Mouse (Mus musculus) CH12.LX (cell line): ENCODE measurements around the gene Rundc3a.

Experiments
- CTCF ChIP-seq, 2 experiments: IDR thresholded peaks in 1 of 2; conservative IDR thresholded peaks in 1 of 2; 2 replicates each; pipeline ENCODE4 v1.5.1; 2011 to 2012; ENCODE audit warnings: low read depth in 2 of 2, low read length in 2 of 2, improper control_type of control experiment in 1 of 2, inconsistent platforms in 1 of 2, mild to moderate bottlenecking in 1 of 2, moderate library complexity in 1 of 2
- ELF1 ChIP-seq: IDR thresholded peaks from 2 replicates; pipeline ENCODE4 v1.6.1; 2014; ENCODE audit warnings: low read depth, mild to moderate bottlenecking, inconsistent platforms, low read length, improper control_type of control experiment
- MAZ ChIP-seq: IDR thresholded peaks from 2 replicates; pipeline ENCODE4 v1.6.1; 2012; ENCODE audit warnings: low read depth, mild to moderate bottlenecking, inconsistent platforms, low read length, improper control_type of control experiment, moderate library complexity
- MXI1 ChIP-seq: IDR thresholded peaks from 2 replicates; pipeline ENCODE4 v1.6.1; 2011; ENCODE audit warnings: mild to moderate bottlenecking, low read depth, low read length, improper control_type of control experiment
- POLR2A ChIP-seq: IDR thresholded peaks from 2 replicates; pipeline ENCODE4 v1.6.1; 2011; ENCODE audit warnings: low read depth, mild to moderate bottlenecking, improper control_type of control experiment, low read length
- SMC3 ChIP-seq: IDR thresholded peaks from 2 replicates; pipeline ENCODE4 v1.6.1; 2011; ENCODE audit warnings: low read depth, low read length, improper control_type of control experiment
- TCF12 ChIP-seq: IDR thresholded peaks from 2 replicates; pipeline ENCODE4 v1.6.1; 2014; ENCODE audit warnings: low read depth, mild to moderate bottlenecking, inconsistent platforms, low read length, improper control_type of control experiment
- USF1 ChIP-seq: IDR thresholded peaks from 2 replicates; pipeline ENCODE4 v1.6.1; 2014; ENCODE audit warnings: low read depth, mild to moderate bottlenecking, inconsistent platforms, low read length, improper control_type of control experiment
- ZC3H11A ChIP-seq: IDR thresholded peaks from 2 replicates; pipeline ENCODE4 v1.6.1; 2012; ENCODE audit warnings: low read depth, mild to moderate bottlenecking, inconsistent platforms, low read length, improper control_type of control experiment
- ZKSCAN1 ChIP-seq: IDR thresholded peaks from 2 replicates; pipeline ENCODE4 v1.6.1; 2012; ENCODE audit warnings: low read depth, inconsistent platforms, low read length, improper control_type of control experiment, borderline replicate concordance

DNA sequence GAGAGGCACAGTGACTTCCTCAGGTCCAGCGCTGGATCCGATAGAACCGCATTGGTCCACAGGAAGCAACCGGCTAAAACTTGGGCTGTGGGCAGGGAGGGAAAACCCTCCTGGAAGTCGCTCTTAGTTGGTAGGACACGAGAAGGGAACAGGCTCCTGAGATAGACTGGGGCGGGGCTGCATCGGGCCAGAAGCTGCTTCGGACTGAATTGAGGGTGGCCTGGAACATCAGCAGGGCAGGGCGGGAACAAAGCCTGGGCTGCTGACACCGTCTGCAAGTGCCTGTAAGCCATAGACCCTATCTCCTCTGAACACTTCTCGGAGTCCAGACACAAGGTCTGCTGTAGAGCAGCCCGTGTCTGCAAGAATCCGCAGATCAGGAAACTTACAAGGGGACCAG, 20.3 kb upstream of the Rundc3a start:
- TF ChIP-seq TCF12 (0 out of 2 replicates have a peak, but pooled peaks have one; percentile 3), POLR2A (no peak), MXI1 (no peak), CTCF (conservative IDR thresholded peaks at IDR 0.05 in 1 of 2, IDR thresholded peaks at IDR 0.05 in 1 of 2; ENCODE audit: low read depth in 2 of 2, low read length in 2 of 2) (no peak), ZC3H11A (no peak), ZKSCAN1 (no peak), MAZ (no peak), SMC3 (no peak), USF1 (no peak), ELF1 (no peak)
